ENCODE assay signal across 12 mouse cellular contexts in the genomic region with DNA sequence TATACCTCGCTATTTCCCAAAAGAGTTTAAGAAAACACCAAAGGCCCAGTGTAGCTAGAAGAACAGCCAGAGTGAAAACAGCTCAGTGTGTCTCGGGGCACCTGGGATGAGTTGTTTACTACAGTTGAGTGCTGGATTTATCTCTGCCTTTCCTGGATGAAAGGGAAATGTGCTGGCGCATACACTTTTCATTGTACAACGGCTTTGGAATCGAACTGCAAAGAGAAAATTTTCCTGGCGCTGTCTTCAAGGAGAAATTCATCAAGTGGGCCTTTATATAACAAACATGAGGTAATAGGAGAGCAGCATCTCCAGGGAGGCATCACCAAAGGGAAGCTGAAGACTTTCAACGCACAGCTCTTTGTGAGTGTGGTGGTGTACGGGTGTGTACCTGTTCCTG. TPM values are rescaled to one million over a fixed set of nuclear protein-coding genes. Genes with fewer than 3 reads are reported as not detected.
DNase-seq lines count a peak whose midpoint lies in the region; ATAC-seq lines count a peak whose summit lies in the region.
"Had no signal": no experiment of that assay in that cellular context is flagged by ENCODE, and none has a peak within 500 bp of the region (broad histone marks: within the 10 kb centered on the region; RNA-seq: fewer than 3 reads in every experiment).

No protein-coding gene starts in this region.

- no peak overlapping the region for H3K4me2 ChIP-seq in heart, embryonic 12.5 days
- no peak overlapping the region for H3K4me2 ChIP-seq in midbrain, embryonic 15.5 days
- H3K4me2 ChIP-seq in stomach, embryonic 16.5 days (ENCODE audit: low read depth, low read length), result no peak overlapping the region
- H3K4me2 ChIP-seq in forebrain, embryonic 14.5 days (ENCODE audit: low read length), result no peak overlapping the region
- H3K4me2 ChIP-seq: heart, embryonic 11.5 days had no signal

- ATAC-seq in heart, embryonic 12.5 days (ENCODE audit: insufficient number of reproducible peaks, low FRiP score), result no peak
- no peak for ATAC-seq in midbrain, embryonic 15.5 days (replicated peaks)
- no peak for ATAC-seq in stomach, embryonic 16.5 days (ENCODE audit: insufficient read depth, low FRiP score)
- no peak for ATAC-seq in forebrain, embryonic 14.5 days
- ATAC-seq: inflammation-experienced regulatory T-cells, adult 6 months had no signal

- H3K9ac ChIP-seq in heart, embryonic 12.5 days, result no peak overlapping the region
- no peak overlapping the region for H3K9ac ChIP-seq in midbrain, embryonic 15.5 days
- no peak overlapping the region for H3K9ac ChIP-seq in stomach, embryonic 16.5 days (ENCODE audit: low read length)
- H3K9ac ChIP-seq in forebrain, embryonic 14.5 days (ENCODE audit: low read length), result no peak overlapping the region

- no peak for DNase-seq in heart, embryonic 10.5 days (ENCODE audit: low spot score)
- no peak for DNase-seq in midbrain, embryonic 10.5 days (ENCODE audit: low spot score)
- peak; percentile 22 to 58 for DNase-seq in kidney, postnatal 25 days
- no peak for DNase-seq in cerebellum, postnatal 10 days
- DNase-seq in forebrain, embryonic 14.5 days (ENCODE audit: low spot score), result no peak

- peaks cover 50% of the 10 kb centered on the region for H3K4me1 ChIP-seq in heart, embryonic 10.5 days
- peaks cover 44% of the 10 kb centered on the region for H3K4me1 ChIP-seq in heart, embryonic 12.5 days (replicated peaks)
- H3K4me1 ChIP-seq in midbrain, embryonic 10.5 days, result peaks cover 54% of the 10 kb centered on the region
- peaks cover 11% of the 10 kb centered on the region; the same call in 1 of the 2 replicates for H3K4me1 ChIP-seq in midbrain, embryonic 15.5 days
- peaks cover 20% of the 10 kb centered on the region for H3K4me1 ChIP-seq in stomach, embryonic 16.5 days (ENCODE audit: control insufficient read depth, insufficient read depth, low read length)
- H3K4me1 ChIP-seq in forebrain, embryonic 14.5 days (ENCODE audit: control insufficient read depth, insufficient read depth, low read length), result peaks cover 4% of the 10 kb centered on the region; the same call in 1 of the 2 replicates

- no peak overlapping the region for H3K4me3 ChIP-seq in heart, embryonic 10.5 days
- no peak overlapping the region for H3K4me3 ChIP-seq in heart, embryonic 12.5 days
- no peak overlapping the region for H3K4me3 ChIP-seq in midbrain, embryonic 10.5 days
- no peak overlapping the region for H3K4me3 ChIP-seq in midbrain, embryonic 15.5 days
- no peak overlapping the region for H3K4me3 ChIP-seq in stomach, embryonic 16.5 days (replicated peaks; ENCODE audit: low read length)
- no peak overlapping the region for H3K4me3 ChIP-seq in forebrain, embryonic 14.5 days (ENCODE audit: low read depth, low read length)
- H3K4me3 ChIP-seq: megakaryocyte, embryonic 14.5 days had no signal

- H3K36me3 ChIP-seq in heart, embryonic 10.5 days, result no peaks in the 10 kb centered on the region
- no peaks in the 10 kb centered on the region for H3K36me3 ChIP-seq in heart, embryonic 12.5 days
- H3K36me3 ChIP-seq in midbrain, embryonic 10.5 days, result no peaks in the 10 kb centered on the region
- H3K36me3 ChIP-seq in midbrain, embryonic 15.5 days (replicated peaks), result no peaks in the 10 kb centered on the region
- no peaks in the 10 kb centered on the region for H3K36me3 ChIP-seq in stomach, embryonic 16.5 days (ENCODE audit: control insufficient read depth, insufficient read depth, low read length)
- no peaks in the 10 kb centered on the region for H3K36me3 ChIP-seq in forebrain, embryonic 14.5 days (ENCODE audit: control insufficient read depth, insufficient read depth, low read length)

- 84% methylated on average over 8 of the region's 8 CpGs for WGBS in heart, embryonic 10.5 days
- WGBS in heart, embryonic 12.5 days, result 77% methylated on average over 8 of the region's 8 CpGs
- 92% methylated on average over 8 of the region's 8 CpGs for WGBS in midbrain, embryonic 10.5 days
- 76% methylated on average over 8 of the region's 8 CpGs for WGBS in midbrain, embryonic 15.5 days
- WGBS in stomach, embryonic 16.5 days, result 59% methylated on average over 8 of the region's 8 CpGs
- 86% methylated on average over 8 of the region's 8 CpGs for WGBS in forebrain, embryonic 14.5 days

- no peaks in the 10 kb centered on the region for H3K9me3 ChIP-seq in heart, embryonic 10.5 days
- no peaks in the 10 kb centered on the region for H3K9me3 ChIP-seq in heart, embryonic 12.5 days (replicated peaks)
- H3K9me3 ChIP-seq in midbrain, embryonic 10.5 days (replicated peaks), result no peaks in the 10 kb centered on the region
- no peaks in the 10 kb centered on the region for H3K9me3 ChIP-seq in midbrain, embryonic 15.5 days
- no peaks in the 10 kb centered on the region for H3K9me3 ChIP-seq in stomach, embryonic 16.5 days (replicated peaks; ENCODE audit: control insufficient read depth, low read length)
- no peaks in the 10 kb centered on the region for H3K9me3 ChIP-seq in forebrain, embryonic 14.5 days (replicated peaks; ENCODE audit: control insufficient read depth, low read length)

- 0 out of 2 replicates have a peak overlapping the region, but pooled peaks have one; percentile 90 for H3K27ac ChIP-seq in heart, embryonic 10.5 days
- H3K27ac ChIP-seq in heart, embryonic 12.5 days (ENCODE audit: poor library complexity, severe bottlenecking), result no peak overlapping the region
- H3K27ac ChIP-seq in midbrain, embryonic 10.5 days (replicated peaks), result 0 out of 2 replicates have a peak overlapping the region, but pooled peaks have one; percentile 88
- no peak overlapping the region for H3K27ac ChIP-seq in midbrain, embryonic 15.5 days
- peak overlapping the region; percentile 42; the same call in 1 of the 2 replicates for H3K27ac ChIP-seq in stomach, embryonic 16.5 days (ENCODE audit: low read length)
- H3K27ac ChIP-seq in forebrain, embryonic 14.5 days (ENCODE audit: low read depth, low read length), result no peak overlapping the region

- H3K27me3 ChIP-seq in heart, embryonic 10.5 days (ENCODE audit: insufficient read depth, poor library complexity, severe bottlenecking), result no peaks in the 10 kb centered on the region
- H3K27me3 ChIP-seq in heart, embryonic 12.5 days (replicated peaks), result no peaks in the 10 kb centered on the region
- H3K27me3 ChIP-seq in midbrain, embryonic 10.5 days (ENCODE audit: low read depth, poor library complexity, severe bottlenecking), result no peaks in the 10 kb centered on the region
- no peaks in the 10 kb centered on the region for H3K27me3 ChIP-seq in midbrain, embryonic 15.5 days (replicated peaks)
- H3K27me3 ChIP-seq in stomach, embryonic 16.5 days (ENCODE audit: control insufficient read depth, insufficient read depth, low read length), result no peaks in the 10 kb centered on the region
- no peaks in the 10 kb centered on the region for H3K27me3 ChIP-seq in forebrain, embryonic 14.5 days (replicated peaks; ENCODE audit: control insufficient read depth, insufficient read depth, low read length)
- H3K27me3 ChIP-seq: megakaryocyte, embryonic 14.5 days had no signal

RNA-seq across cellular contexts. Expression of a gene that starts 17.2 kb away (rescaled TPM):
- 1.1 and 3.7 TPM in 2 replicates for polyA plus RNA-seq in heart, embryonic 10.5 days (2016; fragmentation: Nextera tagmentation; extraction: Ambion mirVana)
- polyA plus RNA-seq in heart, embryonic 12.5 days (2016; fragmentation: Nextera tagmentation; extraction: Ambion mirVana), result 4.6 and 5.6 TPM in 2 replicates
- 0.09 TPM in 1 of 2 replicates, not detected in the other for polyA plus RNA-seq in midbrain, embryonic 10.5 days (2016; fragmentation: Nextera tagmentation; extraction: Ambion mirVana)
- polyA plus RNA-seq in midbrain, embryonic 15.5 days (2015; fragmentation: Nextera tagmentation; extraction: Ambion mirVana), result 1.5 and 2.2 TPM in 2 replicates
- 0.44 TPM in 1 of 2 replicates, not detected in the other for polyA plus RNA-seq in stomach, embryonic 16.5 days (2015; fragmentation: Nextera tagmentation; extraction: Ambion mirVana)
- polyA plus RNA-seq in forebrain, embryonic 14.5 days (2014; fragmentation: Nextera tagmentation; extraction: Ambion mirVana), result 0.98 and 1.5 TPM in 2 replicates
- polyA plus RNA-seq: inflammation-experienced regulatory T-cells, adult 6 months; neural tube, embryonic 11.5 days had no signal

Comparison
In these comparisons a context has a peak if more than half of its experiments do, and no peak if none do; other contexts are left out.
1. H3K27ac ChIP-seq: peak in heart, embryonic 10.5 days (single experiment), midbrain, embryonic 10.5 days (single experiment) and stomach, embryonic 16.5 days (single experiment); none in heart, embryonic 12.5 days (single experiment), midbrain, embryonic 15.5 days (single experiment) and forebrain, embryonic 14.5 days (single experiment).
2. DNase-seq: peak in kidney, postnatal 25 days (2 of 2); none in heart, embryonic 10.5 days (single experiment), midbrain, embryonic 10.5 days (single experiment), cerebellum, postnatal 10 days (0 of 2) and forebrain, embryonic 14.5 days (single experiment).